Mouse (Mus musculus) kidney, postnatal 25 days (tissue): ENCODE results near the gene Pex7.

Source experiments
- DNase-seq, 2 experiments: peaks; one replicate each; pipeline ENCODE4 v3.0.0; 2021; ENCODE audit warnings: mixed read lengths in 2 of 2

Gene Pex7

GRCm38 (mm10) chr10:19876669-19877068 lies 30.8 kb downstream of the Pex7 start:
- no peak for DNase-seq

GRCm38 (mm10) chr10:19875346-19875745 lies 32.1 kb downstream of the Pex7 start:
- no peak for DNase-seq

- no peak for DNase-seq
Measured at GRCm38 (mm10) chr10:19855597-19856306, 51.7 kb downstream of the Pex7 start.

GRCm38 (mm10) chr10:19853609-19854008 lies 53.9 kb downstream of the Pex7 start:
- no peak for DNase-seq

- no peak for DNase-seq
Measured at GRCm38 (mm10) chr10:19852776-19853175, 54.7 kb downstream of the Pex7 start.

GRCm38 (mm10) chr10:19850998-19851691 lies 56.3 kb downstream of the Pex7 start, which contains the start of gene Slc35d3:
Gene Slc35d3 (minus strand): TSS chr10:19851459.
- no peak for DNase-seq

GRCm38 (mm10) chr10:19850544-19850997 lies 56.9 kb downstream of the Pex7 start:
- no peak for DNase-seq

GRCm38 (mm10) chr10:19849771-19850365 lies 57.6 kb downstream of the Pex7 start:
- DNase-seq, result no peak

GRCm38 (mm10) chr10:19848928-19849770 lies 58.3 kb downstream of the Pex7 start:
- DNase-seq, result no peak

GRCm38 (mm10) chr10:19839836-19840235 lies 67.7 kb downstream of the Pex7 start:
- DNase-seq, result no peak

- DNase-seq, result no peak
Measured at GRCm38 (mm10) chr10:19835887-19836710, 71.4 kb downstream of the Pex7 start.

GRCm38 (mm10) chr10:19834222-19834621 lies 73.3 kb downstream of the Pex7 start:
- no peak for DNase-seq

- no peak for DNase-seq
Measured at GRCm38 (mm10) chr10:19831072-19831849, 76.2 kb downstream of the Pex7 start.

- DNase-seq, result no peak
Measured at GRCm38 (mm10) chr10:19820986-19821385, 86.5 kb downstream of the Pex7 start.

GRCm38 (mm10) chr10:19818723-19819355 lies 88.7 kb downstream of the Pex7 start:
- DNase-seq, result no peak

GRCm38 (mm10) chr10:19815371-19815770 lies 92.1 kb downstream of the Pex7 start:
- DNase-seq, result no peak

- peak in 1 of 2 experiments; percentile 2 for DNase-seq
Measured at GRCm38 (mm10) chr10:19811436-19812172, 95.9 kb downstream of the Pex7 start.

- no peak for DNase-seq
Measured at GRCm38 (mm10) chr10:19804763-19805162, 102.7 kb downstream of the Pex7 start.
